Mouse (Mus musculus): ENCODE measurements around the gene Tns3. TPM values are rescaled to one million over a fixed set of nuclear protein-coding genes. Genes with fewer than 3 reads are reported as not detected.

The Tns3 gene
- polyA plus RNA-seq, 1 experiment from 2014 or later = 58.1 TPM

DNA sequence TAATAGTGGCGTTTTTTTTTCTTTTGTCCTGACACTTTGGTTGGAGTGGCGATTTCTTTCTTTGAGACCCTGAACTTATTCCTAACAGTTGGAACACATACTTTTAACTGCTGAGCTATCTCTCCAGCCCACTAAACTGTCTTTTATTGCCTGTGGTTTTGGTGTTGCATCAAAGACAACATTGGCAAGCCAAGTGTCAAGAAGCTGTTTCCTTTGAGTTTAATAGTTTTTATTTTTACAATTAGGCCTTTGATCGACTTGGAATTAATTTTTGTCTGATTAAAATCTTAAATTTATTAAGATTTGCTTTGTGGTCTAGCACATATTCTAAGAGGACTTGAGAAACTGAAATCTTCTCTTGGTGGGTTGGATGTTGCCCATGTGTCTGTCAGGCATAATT, 33.3 kb upstream of the Tns3 start:
- Histone ChIP-seq H3K36me3 (ENCODE audit: control insufficient read depth, insufficient read depth, low read length) (no peaks in the 10 kb centered on the region), H3K4me1 (replicated peaks; ENCODE audit: control insufficient read depth, insufficient read depth, low read length) (peaks cover 21% of the 10 kb centered on the region), H3K9ac (ENCODE audit: low read length) (no peak overlapping the region), H3K9me3 (ENCODE audit: control insufficient read depth, low read length) (no peaks in the 10 kb centered on the region), H3K27ac (ENCODE audit: low read length) (no peak overlapping the region), H3K4me3 (ENCODE audit: low read length) (no peak overlapping the region), H3K27me3 (ENCODE audit: control insufficient read depth, insufficient read depth, low read depth, low read length) (no peaks in the 10 kb centered on the region), H3K4me2 (ENCODE audit: low read depth, low read length) (no peak overlapping the region)
- ATAC-seq (ENCODE audit: low read depth) = no peak
- WGBS = 85% methylated on average over 3 of the region's 3 CpGs

GRCm38 (mm10) chr11:8694096-8694495, 29.8 kb upstream of the Tns3 start:
- Histone ChIP-seq H3K4me2 (ENCODE audit: low read depth, low read length) (no peak overlapping the region), H3K27me3 (ENCODE audit: control insufficient read depth, insufficient read depth, low read depth, low read length) (no peaks in the 10 kb centered on the region), H3K36me3 (ENCODE audit: control insufficient read depth, insufficient read depth, low read length) (no peaks in the 10 kb centered on the region), H3K9me3 (ENCODE audit: control insufficient read depth, low read length) (no peaks in the 10 kb centered on the region), H3K27ac (ENCODE audit: low read length) (peak overlapping the region; percentile 96), H3K4me3 (ENCODE audit: low read length) (no peak overlapping the region), H3K4me1 (replicated peaks; ENCODE audit: control insufficient read depth, insufficient read depth, low read length) (peaks cover 31% of the 10 kb centered on the region), H3K9ac (ENCODE audit: low read length) (no peak overlapping the region)
- ATAC-seq (ENCODE audit: low read depth) = no peak
- 95% methylated on average over 5 of the region's 5 CpGs for WGBS

DNA sequence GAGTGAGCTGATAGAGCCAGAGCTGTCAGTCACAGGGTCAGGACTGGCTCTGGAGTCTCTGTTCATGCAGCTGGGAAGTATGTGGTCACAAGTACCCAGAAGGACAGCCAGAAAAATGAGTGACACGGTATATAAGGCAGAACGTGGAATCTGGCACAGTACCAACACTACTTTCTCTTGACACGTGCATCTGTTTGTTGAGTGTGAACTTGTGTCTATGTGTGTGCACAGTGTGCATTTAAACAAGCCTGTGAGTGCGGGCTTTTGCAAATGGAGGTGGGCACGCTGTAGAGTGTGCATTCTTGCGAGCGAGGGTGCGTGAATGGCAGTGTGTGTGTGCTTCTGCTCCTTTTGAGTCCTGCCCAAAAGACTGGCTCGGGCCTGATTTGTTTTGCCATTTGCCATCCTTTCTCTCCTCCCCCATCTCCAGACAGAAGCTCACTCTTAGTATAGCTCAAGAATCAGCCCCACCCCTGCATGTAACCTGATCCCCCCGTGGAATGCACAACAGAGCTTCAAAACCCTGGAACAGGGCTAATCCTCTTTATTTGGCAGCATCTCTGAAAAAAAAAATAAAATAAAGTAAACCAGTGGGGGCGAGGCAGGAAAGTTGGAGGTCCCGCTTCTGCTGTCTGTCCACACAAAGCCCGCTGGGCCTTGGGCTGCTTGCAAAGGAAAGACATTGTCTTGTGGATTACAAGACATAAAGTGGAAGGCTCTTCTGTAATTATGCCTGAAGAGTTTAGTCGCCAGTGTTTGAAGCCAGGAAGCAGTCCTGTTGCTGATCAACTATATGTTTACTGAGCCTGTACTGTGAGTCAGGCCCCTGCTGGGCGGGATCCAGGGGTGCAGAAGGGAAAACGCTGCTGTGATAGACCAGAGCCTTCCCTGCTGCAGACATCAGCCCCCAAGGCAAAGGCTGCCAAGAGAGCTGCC, 28.5 kb upstream of the Tns3 start:
- Histone ChIP-seq H3K36me3 (ENCODE audit: control insufficient read depth, insufficient read depth, low read length) (no peaks in the 10 kb centered on the region), H3K27ac (ENCODE audit: low read length) (peak overlapping the region; percentile 96), H3K4me3 (ENCODE audit: low read length) (no peak overlapping the region), H3K4me2 (ENCODE audit: low read depth, low read length) (peak overlapping the region; percentile 35), H3K27me3 (ENCODE audit: control insufficient read depth, insufficient read depth, low read depth, low read length) (no peaks in the 10 kb centered on the region), H3K4me1 (replicated peaks; ENCODE audit: control insufficient read depth, insufficient read depth, low read length) (peaks cover 31% of the 10 kb centered on the region), H3K9ac (ENCODE audit: low read length) (peak overlapping the region; percentile 43), H3K9me3 (ENCODE audit: control insufficient read depth, low read length) (no peaks in the 10 kb centered on the region)
- WGBS = 4% methylated on average over 16 of the region's 16 CpGs
- peak; percentile 92 for ATAC-seq (ENCODE audit: low read depth)

GRCm38 (mm10) chr11:8692162-8692535, 27.8 kb upstream of the Tns3 start:
- no peak overlapping the region for H3K4me3 ChIP-seq (ENCODE audit: low read length)
- peak overlapping the region; percentile 35; the same call in 1 of the 2 replicates for H3K4me2 ChIP-seq (ENCODE audit: low read depth, low read length)
- H3K9ac ChIP-seq (ENCODE audit: low read length) = no peak overlapping the region
- H3K4me1 ChIP-seq (replicated peaks; ENCODE audit: control insufficient read depth, insufficient read depth, low read length) = peaks cover 31% of the 10 kb centered on the region
- H3K27me3 ChIP-seq (ENCODE audit: control insufficient read depth, insufficient read depth, low read depth, low read length) = no peaks in the 10 kb centered on the region
- ATAC-seq (ENCODE audit: low read depth) = peak; percentile 46
- H3K36me3 ChIP-seq (ENCODE audit: control insufficient read depth, insufficient read depth, low read length) = no peaks in the 10 kb centered on the region
- 24% methylated on average over 6 of the region's 6 CpGs for WGBS
- no peaks in the 10 kb centered on the region for H3K9me3 ChIP-seq (ENCODE audit: control insufficient read depth, low read length)
- peak overlapping the region; percentile 96 for H3K27ac ChIP-seq (ENCODE audit: low read length)

DNA sequence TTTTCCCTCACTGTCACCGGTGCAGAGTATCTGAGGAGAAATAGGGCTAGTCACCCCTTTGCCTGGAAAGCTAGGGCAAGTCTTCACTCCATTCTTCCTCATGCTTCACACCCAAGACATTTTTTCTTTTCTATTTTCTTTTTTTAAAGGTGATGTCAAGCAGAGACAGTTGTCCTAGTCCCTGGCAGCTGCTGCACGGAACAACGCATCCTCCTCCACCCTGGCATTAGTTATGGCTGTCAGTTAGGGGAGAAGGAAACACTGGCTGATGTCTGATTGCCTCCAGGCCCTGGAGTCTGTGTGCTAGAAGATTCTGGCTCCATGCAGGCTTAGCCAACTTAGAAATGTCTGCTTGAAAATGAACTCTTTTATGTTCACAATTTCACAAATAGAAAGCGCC, 27.3 kb upstream of the Tns3 start:
- Histone ChIP-seq H3K36me3 (ENCODE audit: control insufficient read depth, insufficient read depth, low read length) (no peaks in the 10 kb centered on the region), H3K9me3 (ENCODE audit: control insufficient read depth, low read length) (no peaks in the 10 kb centered on the region), H3K4me1 (replicated peaks; ENCODE audit: control insufficient read depth, insufficient read depth, low read length) (peaks cover 31% of the 10 kb centered on the region), H3K27me3 (ENCODE audit: control insufficient read depth, insufficient read depth, low read depth, low read length) (no peaks in the 10 kb centered on the region), H3K4me2 (ENCODE audit: low read depth, low read length) (no peak overlapping the region), H3K9ac (ENCODE audit: low read length) (no peak overlapping the region), H3K4me3 (ENCODE audit: low read length) (no peak overlapping the region), H3K27ac (ENCODE audit: low read length) (peak overlapping the region; percentile 96)
- no peak for ATAC-seq (ENCODE audit: low read depth)
- 47% methylated on average over 4 of the region's 4 CpGs for WGBS

- H3K4me1 ChIP-seq (replicated peaks; ENCODE audit: control insufficient read depth, insufficient read depth, low read length) = peaks cover 31% of the 10 kb centered on the region
- no peak overlapping the region for H3K9ac ChIP-seq (ENCODE audit: low read length)
- no peaks in the 10 kb centered on the region for H3K9me3 ChIP-seq (ENCODE audit: control insufficient read depth, low read length)
- no peak overlapping the region for H3K4me3 ChIP-seq (ENCODE audit: low read length)
- H3K27ac ChIP-seq (ENCODE audit: low read length) = no peak overlapping the region
- 66% methylated on average over 4 of the region's 4 CpGs for WGBS
- H3K4me2 ChIP-seq (ENCODE audit: low read depth, low read length) = no peak overlapping the region
- H3K36me3 ChIP-seq (ENCODE audit: control insufficient read depth, insufficient read depth, low read length) = no peaks in the 10 kb centered on the region
- no peak for ATAC-seq (ENCODE audit: low read depth)
- no peaks in the 10 kb centered on the region for H3K27me3 ChIP-seq (ENCODE audit: control insufficient read depth, insufficient read depth, low read depth, low read length)
Observed at GRCm38 (mm10) chr11:8690633-8691032, 26.3 kb upstream of the Tns3 start.

- Histone ChIP-seq H3K4me3 (ENCODE audit: low read length) (no peak overlapping the region), H3K4me2 (ENCODE audit: low read depth, low read length) (no peak overlapping the region), H3K27me3 (ENCODE audit: control insufficient read depth, insufficient read depth, low read depth, low read length) (no peaks in the 10 kb centered on the region), H3K9ac (ENCODE audit: low read length) (no peak overlapping the region), H3K9me3 (ENCODE audit: control insufficient read depth, low read length) (no peaks in the 10 kb centered on the region), H3K27ac (ENCODE audit: low read length) (peak overlapping the region; percentile 33; the same call in 1 of the 2 replicates), H3K36me3 (ENCODE audit: control insufficient read depth, insufficient read depth, low read length) (no peaks in the 10 kb centered on the region), H3K4me1 (replicated peaks; ENCODE audit: control insufficient read depth, insufficient read depth, low read length) (peaks cover 31% of the 10 kb centered on the region)
- no peak for ATAC-seq (ENCODE audit: low read depth)
- 70% methylated on average over 7 of the region's 7 CpGs for WGBS
Observed at GRCm38 (mm10) chr11:8689515-8689914, 25.2 kb upstream of the Tns3 start.

DNA sequence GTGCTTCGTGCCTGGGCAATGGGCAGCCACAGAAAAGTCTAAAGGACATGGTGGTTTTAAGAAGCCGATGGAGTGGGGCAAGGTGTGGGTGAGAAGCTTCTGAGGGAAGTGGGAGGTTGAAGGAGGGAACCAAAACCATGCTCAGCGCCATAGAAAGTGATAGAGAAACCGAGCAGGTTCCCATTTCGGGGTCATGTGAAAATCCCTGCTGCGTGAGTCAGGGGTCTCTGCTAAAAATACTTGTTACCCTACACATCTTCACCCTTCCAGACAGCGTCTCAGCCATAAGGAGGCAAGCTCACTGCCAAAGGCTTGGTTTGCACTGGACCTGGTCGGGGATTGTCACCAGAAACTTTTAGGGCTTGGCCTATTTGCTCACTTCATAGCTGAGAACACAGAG, 24.6 kb upstream of the Tns3 start:
- Histone ChIP-seq H3K9ac (ENCODE audit: low read length) (no peak overlapping the region), H3K36me3 (ENCODE audit: control insufficient read depth, insufficient read depth, low read length) (no peaks in the 10 kb centered on the region), H3K27ac (ENCODE audit: low read length) (no peak overlapping the region), H3K4me3 (ENCODE audit: low read length) (no peak overlapping the region), H3K27me3 (ENCODE audit: control insufficient read depth, insufficient read depth, low read depth, low read length) (no peaks in the 10 kb centered on the region), H3K9me3 (ENCODE audit: control insufficient read depth, low read length) (no peaks in the 10 kb centered on the region), H3K4me2 (ENCODE audit: low read depth, low read length) (no peak overlapping the region), H3K4me1 (replicated peaks; ENCODE audit: control insufficient read depth, insufficient read depth, low read length) (peaks cover 31% of the 10 kb centered on the region)
- no peak for ATAC-seq (ENCODE audit: low read depth)
- 87% methylated on average over 8 of the region's 8 CpGs for WGBS

DNA sequence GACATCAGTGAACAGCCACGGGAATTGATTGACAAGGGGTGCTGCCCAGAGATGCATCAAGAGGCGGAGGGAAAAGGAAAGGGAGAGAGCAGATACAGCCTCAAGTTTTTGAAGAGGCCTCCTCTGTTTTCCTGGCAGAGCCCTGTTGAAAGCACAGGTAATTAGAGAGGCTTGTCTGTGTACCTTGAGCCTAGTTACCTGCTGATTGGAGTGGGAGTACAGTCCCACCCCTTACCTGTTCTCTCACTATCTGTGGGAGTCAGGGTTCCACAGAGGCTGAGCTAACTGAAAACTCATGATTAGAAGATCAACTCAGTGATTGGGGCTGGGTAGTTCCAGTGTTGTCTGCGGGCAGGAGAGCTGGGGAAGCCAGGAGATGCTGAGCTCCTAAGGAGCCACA, 22.2 kb upstream of the Tns3 start:
- Histone ChIP-seq H3K36me3 (ENCODE audit: control insufficient read depth, insufficient read depth, low read length) (no peaks in the 10 kb centered on the region), H3K4me1 (replicated peaks; ENCODE audit: control insufficient read depth, insufficient read depth, low read length) (peaks cover 12% of the 10 kb centered on the region), H3K4me2 (ENCODE audit: low read depth, low read length) (no peak overlapping the region), H3K27ac (ENCODE audit: low read length) (no peak overlapping the region), H3K27me3 (ENCODE audit: control insufficient read depth, insufficient read depth, low read depth, low read length) (no peaks in the 10 kb centered on the region), H3K4me3 (ENCODE audit: low read length) (no peak overlapping the region), H3K9me3 (ENCODE audit: control insufficient read depth, low read length) (no peaks in the 10 kb centered on the region), H3K9ac (ENCODE audit: low read length) (no peak overlapping the region)
- WGBS = 83% methylated on average over 3 of the region's 3 CpGs
- no peak for ATAC-seq (ENCODE audit: low read depth)
